Mouse (Mus musculus) heart, embryonic 12.5 days (tissue): ENCODE measurements around the gene Upk3b. TPM values are rescaled to one million over a fixed set of nuclear protein-coding genes. Genes with fewer than 3 reads are reported as not detected.
A peak's percentile ranks its signal among the peaks of the same experiment; 100 is the strongest.

Experiments
- ATAC-seq: fragments of 200-750 bp; cut with Nextera tagmentation; 2 replicates; pipeline ENCODE4 v1.8.0; 2017; ENCODE audit warnings: moderate TSS enrichment, moderate library complexity; ENCODE audit not compliant: insufficient number of reproducible peaks, low FRiP score
- H3K27ac ChIP-seq: fragments of 300-500 bp; sonication (generic); 2 replicates; pipeline ENCODE4 v1.5.1; 2016; ENCODE audit warnings: mild to moderate bottlenecking, moderate library complexity; ENCODE audit not compliant: poor library complexity, severe bottlenecking
- H3K27me3 ChIP-seq: fragments of 300-500 bp; sonication (generic); replicated peaks from 2 replicates; pipeline ENCODE4 v1.6.1; 2016; ENCODE audit warnings: mild to moderate bottlenecking, moderate library complexity
- H3K36me3 ChIP-seq: fragments of 300-500 bp; sonication (generic); 2 replicates; pipeline ENCODE4 v1.6.1; 2016; ENCODE audit warnings: mild to moderate bottlenecking, moderate library complexity
- H3K4me1 ChIP-seq: fragments of 300-500 bp; sonication (generic); replicated peaks from 2 replicates; pipeline ENCODE4 v1.6.1; 2016; ENCODE audit warnings: mild to moderate bottlenecking
- H3K4me2 ChIP-seq: fragments of 300-500 bp; sonication (generic); 2 replicates; pipeline ENCODE4 v1.6.1; 2016; ENCODE audit warnings: mild to moderate bottlenecking, moderate library complexity
- H3K4me3 ChIP-seq: fragments of 300-500 bp; sonication (generic); 2 replicates; pipeline ENCODE4 v1.5.1; 2016; ENCODE audit warnings: mild to moderate bottlenecking
- H3K9ac ChIP-seq: fragments of 300-500 bp; sonication (generic); 2 replicates; pipeline ENCODE4 v1.6.1; 2016; ENCODE audit warnings: mild to moderate bottlenecking, moderate library complexity
- H3K9me3 ChIP-seq: fragments of 300-500 bp; sonication (generic); replicated peaks from 2 replicates; pipeline ENCODE4 v1.6.1; 2016; ENCODE audit warnings: mild to moderate bottlenecking, moderate library complexity
- WGBS: fragments of 180-500 bp; shearing (Covaris S2); methylation state at CpG from one replicate; pipeline ENCODE4 v1.1.7; 2016; 5-methylcytosine and 5-hydroxymethylcytosine counted together
- polyA plus RNA-seq: library from polyadenylated mRNA; unstranded; fragments of >200 nt; fragmentation: Nextera tagmentation; extraction: Ambion mirVana; gene quantifications from 2 replicates; pipeline ENCODE4 v1.2.1, GENCODE M21; 2016

The Upk3b gene
- polyA plus RNA-seq, 1 experiment from 2014 or later = 60.2 TPM

DNA sequence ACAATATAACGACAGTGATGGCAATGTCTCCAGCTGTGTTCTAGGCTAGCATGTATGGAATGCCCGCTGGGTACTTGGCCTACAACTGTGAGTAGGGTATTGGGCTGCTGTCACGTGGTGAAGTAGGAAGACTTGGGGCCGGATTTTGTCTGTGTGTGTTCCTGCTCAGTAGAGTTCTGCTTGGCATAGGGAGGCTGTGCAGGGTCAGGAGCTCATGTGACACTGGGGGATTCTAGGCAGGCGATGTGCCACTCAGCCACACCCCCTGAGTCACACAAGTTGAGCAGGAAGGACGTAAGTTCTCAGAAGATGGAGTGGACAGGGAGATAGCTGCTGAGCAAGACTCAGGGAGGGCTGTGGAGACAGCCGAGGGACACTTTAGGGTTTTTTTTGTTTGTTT, 30.6 kb upstream of the Upk3b start:
- H3K36me3 ChIP-seq = peaks cover 33% of the 10 kb centered on the region
- WGBS = 61% methylated on average over 7 of the region's 7 CpGs
- no peaks in the 10 kb centered on the region for H3K9me3 ChIP-seq
- H3K4me2 ChIP-seq = no peak overlapping the region
- no peak overlapping the region for H3K27ac ChIP-seq
- no peaks in the 10 kb centered on the region for H3K27me3 ChIP-seq
- peaks cover 28% of the 10 kb centered on the region for H3K4me1 ChIP-seq
- H3K9ac ChIP-seq = no peak overlapping the region
- ATAC-seq = no peak
- no peak overlapping the region for H3K4me3 ChIP-seq

GRCm38 (mm10) chr5:136014877-136015276, 23.4 kb upstream of the Upk3b start:
- Histone ChIP-seq H3K27ac (peak overlapping the region; percentile 72), H3K4me2 (peak overlapping the region; percentile 36; the same call in 1 of the 2 replicates), H3K9me3 (no peaks in the 10 kb centered on the region), H3K9ac (0 out of 2 replicates have a peak overlapping the region, but pooled peaks have one; percentile 38), H3K27me3 (no peaks in the 10 kb centered on the region), H3K4me3 (no peak overlapping the region), H3K4me1 (peaks cover 51% of the 10 kb centered on the region), H3K36me3 (peaks cover 44% of the 10 kb centered on the region)
- ATAC-seq = peak; percentile 58
- WGBS = 52% methylated on average over 10 of the region's 10 CpGs

GRCm38 (mm10) chr5:136015586-136015985, 22.7 kb upstream of the Upk3b start:
- WGBS = 76% methylated on average over 10 of the region's 10 CpGs
- H3K4me1 ChIP-seq = peaks cover 56% of the 10 kb centered on the region
- no peaks in the 10 kb centered on the region for H3K9me3 ChIP-seq
- ATAC-seq = no peak
- no peaks in the 10 kb centered on the region for H3K27me3 ChIP-seq
- no peak overlapping the region for H3K4me3 ChIP-seq
- 0 out of 2 replicates have a peak overlapping the region, but pooled peaks have one; percentile 38 for H3K9ac ChIP-seq
- H3K27ac ChIP-seq = peak overlapping the region; percentile 72
- peaks cover 38% of the 10 kb centered on the region for H3K36me3 ChIP-seq
- peak overlapping the region; percentile 36 for H3K4me2 ChIP-seq

DNA sequence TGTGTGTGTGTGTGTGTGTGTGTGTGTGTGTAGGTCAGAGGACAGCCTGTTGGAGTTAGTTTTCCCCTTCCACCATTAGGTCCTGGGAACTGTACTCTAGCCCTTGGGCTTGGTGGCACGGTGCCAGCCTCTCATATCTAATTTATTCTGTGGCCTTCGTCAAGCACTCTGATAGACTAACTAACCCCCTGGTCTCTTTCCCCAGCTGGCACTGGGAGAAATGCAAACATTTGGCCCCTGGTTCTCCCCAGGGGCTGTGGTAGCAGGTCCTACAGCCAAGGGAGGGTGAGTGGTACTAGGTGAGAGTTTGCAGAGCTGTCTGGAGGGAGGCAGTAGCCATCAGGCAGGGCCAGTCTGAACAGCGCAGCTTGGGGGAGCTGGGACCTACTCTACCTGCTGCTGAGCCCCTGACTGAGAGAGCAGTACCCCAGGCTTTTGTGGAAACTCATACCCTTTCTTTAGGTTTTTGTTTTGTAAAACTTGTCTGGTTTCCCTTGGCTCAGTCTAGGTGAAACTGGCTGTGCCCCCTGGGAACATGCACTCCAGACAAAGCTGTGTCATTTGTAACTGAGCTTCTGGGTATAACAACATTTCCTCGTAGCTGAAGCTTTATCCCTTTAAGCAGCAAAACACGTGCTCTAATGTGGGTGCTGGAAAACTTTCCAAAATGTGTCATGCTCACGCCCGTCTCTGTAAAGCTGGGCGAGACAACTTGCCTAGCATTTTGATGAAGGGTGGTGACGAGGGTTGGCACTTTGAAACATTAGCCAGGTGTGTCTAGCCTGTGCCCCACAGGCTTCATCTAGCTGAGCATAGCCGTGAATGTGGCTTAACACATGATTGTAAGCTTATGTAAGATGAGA, 22.1 kb upstream of the Upk3b start:
- Histone ChIP-seq H3K4me1 (peaks cover 56% of the 10 kb centered on the region), H3K9ac (0 out of 2 replicates have a peak overlapping the region, but pooled peaks have one; percentile 38)

DNA sequence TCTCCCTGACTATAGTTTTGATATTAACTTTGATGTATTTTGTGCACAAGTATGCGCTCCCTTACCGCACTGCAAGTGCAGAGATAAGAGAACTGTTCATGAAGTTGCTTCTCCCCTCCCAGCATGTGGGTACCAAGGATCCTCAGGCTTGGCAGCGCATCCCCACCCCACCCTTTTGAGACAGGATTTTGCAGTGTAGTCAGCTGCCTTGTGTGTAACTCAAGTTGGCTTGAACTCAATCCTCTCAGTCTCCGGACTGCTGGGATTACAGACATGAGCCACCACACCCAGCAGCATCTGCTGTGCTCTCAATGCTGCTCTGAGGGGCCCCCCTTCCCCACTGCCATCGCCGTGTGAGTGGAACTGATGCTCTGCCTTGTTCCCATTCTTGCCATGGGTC, 21.0 kb upstream of the Upk3b start:
- no peaks in the 10 kb centered on the region for H3K9me3 ChIP-seq
- peaks cover 56% of the 10 kb centered on the region for H3K4me1 ChIP-seq
- ATAC-seq = no peak
- no peak overlapping the region for H3K4me3 ChIP-seq
- no peak overlapping the region for H3K9ac ChIP-seq
- no peaks in the 10 kb centered on the region for H3K27me3 ChIP-seq
- peaks cover 31% of the 10 kb centered on the region for H3K36me3 ChIP-seq
- H3K4me2 ChIP-seq = no peak overlapping the region
- WGBS = 78% methylated on average over 6 of the region's 6 CpGs
- H3K27ac ChIP-seq = no peak overlapping the region

More for the DNA sequence above, 22.1 kb upstream of the Upk3b start:
- WGBS = 60% methylated on average over 10 of the region's 10 CpGs
- H3K27ac ChIP-seq = peak overlapping the region; percentile 72; the same call in 1 of the 2 replicates
- H3K4me2 ChIP-seq = no peak overlapping the region
- no peak for ATAC-seq
- H3K4me3 ChIP-seq = no peak overlapping the region
- H3K36me3 ChIP-seq = peaks cover 34% of the 10 kb centered on the region
- H3K9me3 ChIP-seq = no peaks in the 10 kb centered on the region
- H3K27me3 ChIP-seq = no peaks in the 10 kb centered on the region

DNA sequence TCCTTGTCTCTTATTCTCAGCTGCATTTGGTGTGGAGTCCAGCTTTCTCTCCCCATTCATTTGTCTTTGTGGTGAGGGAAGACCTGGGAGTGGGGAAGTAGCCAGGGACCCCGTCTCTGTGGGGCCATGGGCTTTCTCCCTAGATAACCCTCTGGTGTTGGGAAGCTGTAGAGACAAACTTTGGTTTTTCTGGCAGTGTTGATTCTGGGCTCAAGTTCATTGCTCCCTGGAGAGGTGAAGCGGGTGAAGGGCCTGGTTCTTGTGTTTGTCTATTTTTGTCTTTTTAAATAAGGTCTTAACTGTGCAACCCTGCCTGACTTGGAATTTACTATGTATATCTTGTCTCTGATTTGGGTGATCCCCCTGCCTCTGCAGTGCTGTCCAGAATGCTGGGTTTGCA, 19.6 kb upstream of the Upk3b start:
- H3K36me3 ChIP-seq = peaks cover 25% of the 10 kb centered on the region
- 70% methylated on average over 2 of the region's 2 CpGs for WGBS
- no peaks in the 10 kb centered on the region for H3K9me3 ChIP-seq
- no peak overlapping the region for H3K27ac ChIP-seq
- peaks cover 56% of the 10 kb centered on the region for H3K4me1 ChIP-seq
- ATAC-seq = no peak
- no peak overlapping the region for H3K9ac ChIP-seq
- no peak overlapping the region for H3K4me3 ChIP-seq
- no peaks in the 10 kb centered on the region for H3K27me3 ChIP-seq
- H3K4me2 ChIP-seq = no peak overlapping the region

GRCm38 (mm10) chr5:136019907-136020306, 18.4 kb upstream of the Upk3b start:
- H3K27me3 ChIP-seq = no peaks in the 10 kb centered on the region
- H3K9me3 ChIP-seq = no peaks in the 10 kb centered on the region
- H3K27ac ChIP-seq = peak overlapping the region; percentile 48; the same call in 1 of the 2 replicates
- no peak overlapping the region for H3K4me2 ChIP-seq
- 5% methylated on average over 1 of the region's 1 CpGs for WGBS
- ATAC-seq = peak; percentile 46; the same call in 1 of the 2 replicates
- peaks cover 51% of the 10 kb centered on the region for H3K4me1 ChIP-seq
- no peak overlapping the region for H3K4me3 ChIP-seq
- H3K9ac ChIP-seq = no peak overlapping the region
- peaks cover 24% of the 10 kb centered on the region for H3K36me3 ChIP-seq

GRCm38 (mm10) chr5:136025712-136026111, 12.6 kb upstream of the Upk3b start:
- 76% methylated on average over 3 of the region's 3 CpGs for WGBS
- Histone ChIP-seq H3K9ac (no peak overlapping the region), H3K36me3 (peaks cover 63% of the 10 kb centered on the region)

DNA sequence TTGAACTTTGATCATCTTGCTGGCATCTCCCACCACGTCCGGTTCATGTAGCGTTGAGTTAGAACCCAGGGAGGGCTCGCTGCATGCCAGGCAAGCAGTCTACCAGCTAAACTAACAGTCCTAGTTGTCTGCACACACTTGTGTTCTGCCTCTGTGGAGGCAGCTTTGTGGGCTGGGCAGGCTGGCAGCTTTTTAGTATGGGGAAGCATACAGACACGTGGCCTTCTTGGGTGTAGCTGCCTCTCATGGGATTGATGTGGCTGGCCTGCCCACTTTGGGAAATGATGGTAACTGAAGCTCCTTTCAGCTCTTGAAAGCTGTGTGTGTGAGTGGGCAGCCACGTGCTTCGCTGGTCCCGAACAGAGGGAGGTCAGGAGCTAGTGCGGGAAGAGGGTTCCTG, 11.4 kb upstream of the Upk3b start:
- Histone ChIP-seq H3K27ac (no peak overlapping the region), H3K4me1 (no peaks in the 10 kb centered on the region), H3K4me3 (no peak overlapping the region), H3K36me3 (peaks cover 70% of the 10 kb centered on the region), H3K27me3 (no peaks in the 10 kb centered on the region), H3K9me3 (no peaks in the 10 kb centered on the region), H3K4me2 (no peak overlapping the region), H3K9ac (no peak overlapping the region)
- no peak for ATAC-seq
- WGBS = 87% methylated on average over 9 of the region's 9 CpGs

More at GRCm38 (mm10) chr5:136025712-136026111, 12.6 kb upstream of the Upk3b start:
- Histone ChIP-seq H3K27ac (no peak overlapping the region), H3K4me1 (no peaks in the 10 kb centered on the region), H3K9me3 (no peaks in the 10 kb centered on the region), H3K4me3 (no peak overlapping the region), H3K4me2 (no peak overlapping the region), H3K27me3 (no peaks in the 10 kb centered on the region)
- no peak for ATAC-seq

GRCm38 (mm10) chr5:136027612-136028311, 10.5 kb upstream of the Upk3b start:
- no peak overlapping the region for H3K4me2 ChIP-seq
- ATAC-seq = no peak
- H3K27ac ChIP-seq = no peak overlapping the region
- no peaks in the 10 kb centered on the region for H3K9me3 ChIP-seq
- 80% methylated on average over 11 of the region's 11 CpGs for WGBS
- H3K27me3 ChIP-seq = no peaks in the 10 kb centered on the region
- H3K36me3 ChIP-seq = peaks cover 74% of the 10 kb centered on the region
- H3K4me1 ChIP-seq = no peaks in the 10 kb centered on the region
- H3K4me3 ChIP-seq = no peak overlapping the region
- no peak overlapping the region for H3K9ac ChIP-seq

DNA sequence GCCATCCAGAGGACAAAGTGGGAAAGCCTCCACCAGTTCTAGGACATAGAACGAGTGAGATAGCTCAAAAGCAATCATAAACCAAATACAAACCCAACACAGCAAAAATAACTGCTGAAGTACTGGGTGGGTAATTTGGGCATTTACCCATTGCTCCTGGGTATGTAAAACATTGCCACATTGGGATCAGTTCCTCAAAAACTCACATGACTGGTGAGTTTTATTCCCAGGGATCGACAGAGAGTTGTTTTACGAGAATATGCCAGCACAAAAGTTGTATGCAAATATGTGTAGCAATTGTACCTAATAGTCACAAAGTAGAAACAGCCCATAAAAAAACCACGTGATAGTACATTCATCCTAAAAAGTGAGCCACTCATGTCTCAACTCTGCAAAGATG, 3.4 kb upstream of the Upk3b start:
- no peak overlapping the region for H3K27ac ChIP-seq
- H3K27me3 ChIP-seq = no peaks in the 10 kb centered on the region
- H3K9ac ChIP-seq = no peak overlapping the region
- peaks cover 32% of the 10 kb centered on the region for H3K36me3 ChIP-seq
- no peak overlapping the region for H3K4me3 ChIP-seq
- ATAC-seq = no peak
- WGBS = 73% methylated on average over 4 of the region's 4 CpGs
- peaks cover 12% of the 10 kb centered on the region for H3K4me1 ChIP-seq
- H3K9me3 ChIP-seq = 0 out of 2 replicates have a peak, but pooled peaks cover 5% of the 10 kb centered on the region
- H3K4me2 ChIP-seq = no peak overlapping the region
